Mouse (Mus musculus): Measurements from ENCODE around the gene Mtmr14. TPM values are rescaled to one million over a fixed set of nuclear protein-coding genes. Genes with fewer than 3 reads are reported as not detected.

The Mtmr14 gene
- polyA plus RNA-seq, 1 experiment from 2014 or later: 28.8 TPM

GRCm38 (mm10) chr6:113286316-113286715 lies 48.7 kb downstream of the Mtmr14 start:
- no peak for ATAC-seq
- 77% methylated on average over 1 of the region's 1 CpGs for WGBS

DNA sequence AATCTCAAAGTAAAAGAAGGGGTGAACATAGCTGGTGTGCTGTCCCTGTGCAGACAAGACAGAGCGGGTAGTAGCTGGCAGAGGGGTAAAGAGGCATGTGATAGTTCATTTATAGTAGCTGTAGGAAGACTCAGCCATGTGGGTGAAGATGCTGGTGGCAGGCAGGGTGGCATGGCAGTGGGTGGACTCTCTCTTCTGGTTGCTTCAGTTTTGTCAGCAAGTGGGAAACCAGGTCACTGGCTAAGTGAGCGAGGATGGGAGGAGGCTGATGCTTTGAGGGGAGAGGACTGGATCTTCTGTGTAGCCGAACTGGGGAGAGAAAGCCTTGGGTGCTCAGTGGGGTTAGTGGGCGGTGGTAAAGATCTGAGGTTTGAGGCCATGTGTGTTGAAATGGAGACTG lies 49.6 kb downstream of the Mtmr14 start:
- H3K27me3 ChIP-seq (replicated peaks; ENCODE audit: control insufficient read depth, insufficient read depth, low read length): peaks cover 20% of the 10 kb centered on the region
- WGBS: 64% methylated on average over 4 of the region's 4 CpGs

More at GRCm38 (mm10) chr6:113286316-113286715, 48.7 kb downstream of the Mtmr14 start:
- H3K9ac ChIP-seq (ENCODE audit: low read depth, low read length): no peak overlapping the region
- no peak overlapping the region for H3K27ac ChIP-seq (ENCODE audit: low read length)
- no peaks in the 10 kb centered on the region; the same call in 1 of the 2 replicates for H3K4me1 ChIP-seq (ENCODE audit: control insufficient read depth, insufficient read depth, low read length)
- H3K9me3 ChIP-seq (ENCODE audit: control insufficient read depth, low read length): no peaks in the 10 kb centered on the region
- no peak overlapping the region for H3K4me2 ChIP-seq (ENCODE audit: low read depth, low read length)
- H3K27me3 ChIP-seq (replicated peaks; ENCODE audit: control insufficient read depth, insufficient read depth, low read length): peaks cover 26% of the 10 kb centered on the region
- no peak overlapping the region for H3K4me3 ChIP-seq (ENCODE audit: low read length)
- no peaks in the 10 kb centered on the region for H3K36me3 ChIP-seq (ENCODE audit: control insufficient read depth, insufficient read depth, low read length)

GRCm38 (mm10) chr6:113289346-113289745 lies 51.7 kb downstream of the Mtmr14 start:
- 89% methylated on average over 15 of the region's 15 CpGs for WGBS
- H3K4me3 ChIP-seq (ENCODE audit: low read length): no peak overlapping the region
- ATAC-seq: no peak
- H3K4me1 ChIP-seq (ENCODE audit: control insufficient read depth, insufficient read depth, low read length): no peaks in the 10 kb centered on the region
- H3K9ac ChIP-seq (ENCODE audit: low read depth, low read length): no peak overlapping the region
- peaks cover 2% of the 10 kb centered on the region; the same call in 1 of the 2 replicates for H3K27me3 ChIP-seq (replicated peaks; ENCODE audit: control insufficient read depth, insufficient read depth, low read length)
- H3K4me2 ChIP-seq (ENCODE audit: low read depth, low read length): no peak overlapping the region
- H3K9me3 ChIP-seq (ENCODE audit: control insufficient read depth, low read length): no peaks in the 10 kb centered on the region
- H3K27ac ChIP-seq (ENCODE audit: low read length): no peak overlapping the region
- H3K36me3 ChIP-seq (ENCODE audit: control insufficient read depth, insufficient read depth, low read length): no peaks in the 10 kb centered on the region

More for the DNA sequence above, 49.6 kb downstream of the Mtmr14 start:
- Histone ChIP-seq H3K27ac (ENCODE audit: low read length) (no peak overlapping the region), H3K36me3 (ENCODE audit: control insufficient read depth, insufficient read depth, low read length) (no peaks in the 10 kb centered on the region), H3K4me3 (ENCODE audit: low read length) (no peak overlapping the region), H3K9ac (ENCODE audit: low read depth, low read length) (no peak overlapping the region), H3K4me2 (ENCODE audit: low read depth, low read length) (no peak overlapping the region), H3K4me1 (ENCODE audit: control insufficient read depth, insufficient read depth, low read length) (no peaks in the 10 kb centered on the region), H3K9me3 (ENCODE audit: control insufficient read depth, low read length) (no peaks in the 10 kb centered on the region)
- no peak for ATAC-seq

DNA sequence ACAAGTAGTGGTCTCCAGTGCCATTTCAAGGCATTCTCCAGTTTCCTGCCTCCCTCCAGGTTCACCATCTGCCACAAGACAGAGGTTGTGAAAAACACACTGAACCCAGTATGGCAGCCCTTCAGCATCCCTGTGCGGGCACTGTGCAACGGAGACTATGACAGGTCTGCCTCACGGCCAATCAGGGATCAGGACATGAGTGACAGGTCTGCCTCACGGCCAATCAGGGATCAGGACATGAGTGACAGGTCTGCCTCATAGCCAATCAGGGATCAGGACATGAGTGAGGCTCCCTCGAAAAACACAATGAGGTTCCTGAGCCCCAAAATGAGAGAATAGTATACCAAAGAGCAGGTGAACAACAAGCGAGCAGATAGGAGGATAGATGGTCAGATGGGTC lies 52.7 kb downstream of the Mtmr14 start:
- no peaks in the 10 kb centered on the region for H3K36me3 ChIP-seq (ENCODE audit: control insufficient read depth, insufficient read depth, low read length)
- WGBS: 74% methylated on average over 6 of the region's 6 CpGs
- no peak overlapping the region for H3K27ac ChIP-seq (ENCODE audit: low read length)
- ATAC-seq: no peak
- no peaks in the 10 kb centered on the region for H3K27me3 ChIP-seq (replicated peaks; ENCODE audit: control insufficient read depth, insufficient read depth, low read length)
- H3K9ac ChIP-seq (ENCODE audit: low read depth, low read length): no peak overlapping the region
- H3K9me3 ChIP-seq (ENCODE audit: control insufficient read depth, low read length): no peaks in the 10 kb centered on the region
- no peaks in the 10 kb centered on the region for H3K4me1 ChIP-seq (ENCODE audit: control insufficient read depth, insufficient read depth, low read length)
- H3K4me2 ChIP-seq (ENCODE audit: low read depth, low read length): no peak overlapping the region
- no peak overlapping the region for H3K4me3 ChIP-seq (ENCODE audit: low read length)

DNA sequence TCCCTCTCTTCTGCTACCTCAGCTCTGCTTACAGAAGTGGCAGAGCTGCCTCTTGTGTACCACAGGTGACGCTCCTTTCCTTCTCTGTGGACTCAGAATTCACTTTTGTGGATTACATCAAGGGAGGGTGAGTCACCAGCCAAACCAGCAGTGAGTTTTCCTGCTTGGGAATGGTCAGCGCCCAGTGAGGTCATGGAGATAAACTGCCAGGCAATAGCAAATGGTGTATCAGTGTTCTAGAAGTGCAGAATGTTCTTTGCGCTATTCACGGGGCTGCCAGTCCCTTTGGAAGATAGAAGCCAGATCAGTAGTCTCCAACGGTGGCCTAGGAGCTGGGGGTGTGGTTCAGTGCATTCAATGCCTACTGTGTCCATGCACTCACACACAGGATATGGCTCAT lies 55.3 kb downstream of the Mtmr14 start:
- WGBS: 61% methylated on average over 5 of the region's 5 CpGs
- no peak for ATAC-seq
- Histone ChIP-seq H3K9ac (ENCODE audit: low read depth, low read length) (no peak overlapping the region), H3K36me3 (ENCODE audit: control insufficient read depth, insufficient read depth, low read length) (no peaks in the 10 kb centered on the region), H3K4me1 (ENCODE audit: control insufficient read depth, insufficient read depth, low read length) (no peaks in the 10 kb centered on the region), H3K9me3 (ENCODE audit: control insufficient read depth, low read length) (no peaks in the 10 kb centered on the region), H3K27ac (ENCODE audit: low read length) (no peak overlapping the region), H3K4me3 (ENCODE audit: low read length) (no peak overlapping the region), H3K4me2 (ENCODE audit: low read depth, low read length) (no peak overlapping the region), H3K27me3 (replicated peaks; ENCODE audit: control insufficient read depth, insufficient read depth, low read length) (no peaks in the 10 kb centered on the region)

GRCm38 (mm10) chr6:113296046-113296445 lies 58.4 kb downstream of the Mtmr14 start:
- Histone ChIP-seq H3K36me3 (ENCODE audit: control insufficient read depth, insufficient read depth, low read length) (no peaks in the 10 kb centered on the region), H3K4me1 (ENCODE audit: control insufficient read depth, insufficient read depth, low read length) (no peaks in the 10 kb centered on the region), H3K9me3 (ENCODE audit: control insufficient read depth, low read length) (no peaks in the 10 kb centered on the region), H3K4me3 (ENCODE audit: low read length) (no peak overlapping the region), H3K27me3 (replicated peaks; ENCODE audit: control insufficient read depth, insufficient read depth, low read length) (no peaks in the 10 kb centered on the region), H3K4me2 (ENCODE audit: low read depth, low read length) (no peak overlapping the region), H3K27ac (ENCODE audit: low read length) (no peak overlapping the region), H3K9ac (ENCODE audit: low read depth, low read length) (no peak overlapping the region)
- no peak for ATAC-seq
- WGBS: 79% methylated on average over 2 of the region's 2 CpGs

GRCm38 (mm10) chr6:113296639-113297038 lies 59.0 kb downstream of the Mtmr14 start:
- no peaks in the 10 kb centered on the region for H3K4me1 ChIP-seq (ENCODE audit: control insufficient read depth, insufficient read depth, low read length)
- no peak for ATAC-seq
- 65% methylated on average over 4 of the region's 4 CpGs for WGBS

DNA sequence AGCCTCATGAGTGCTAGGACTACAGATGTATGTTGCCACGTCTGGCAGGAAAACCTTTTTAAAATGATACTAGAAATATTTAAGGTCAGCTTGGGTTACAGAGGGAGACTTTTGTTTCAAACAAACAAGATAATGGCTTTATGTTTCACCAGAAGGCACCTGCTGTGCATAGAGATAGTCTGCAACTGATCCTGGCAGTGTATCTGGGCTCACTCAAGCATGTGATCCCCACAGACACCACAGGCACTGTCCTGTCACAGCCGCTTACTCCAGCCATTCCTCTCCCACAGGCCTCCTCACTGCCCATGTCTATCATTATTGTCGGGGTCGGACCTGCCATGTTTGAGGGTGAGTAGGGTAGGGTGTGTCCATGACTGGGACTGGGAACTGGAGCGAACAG lies 63.7 kb downstream of the Mtmr14 start:
- no peak overlapping the region for H3K9ac ChIP-seq (ENCODE audit: low read depth, low read length)
- no peaks in the 10 kb centered on the region; the same call in 1 of the 2 replicates for H3K4me1 ChIP-seq (ENCODE audit: control insufficient read depth, insufficient read depth, low read length)
- H3K4me3 ChIP-seq (ENCODE audit: low read length): no peak overlapping the region
- H3K36me3 ChIP-seq (ENCODE audit: control insufficient read depth, insufficient read depth, low read length): no peaks in the 10 kb centered on the region
- H3K27me3 ChIP-seq (replicated peaks; ENCODE audit: control insufficient read depth, insufficient read depth, low read length): no peaks in the 10 kb centered on the region
- no peak overlapping the region for H3K4me2 ChIP-seq (ENCODE audit: low read depth, low read length)
- no peak for ATAC-seq
- H3K9me3 ChIP-seq (ENCODE audit: control insufficient read depth, low read length): no peaks in the 10 kb centered on the region
- 76% methylated on average over 5 of the region's 5 CpGs for WGBS
- H3K27ac ChIP-seq (ENCODE audit: low read length): no peak overlapping the region

More at GRCm38 (mm10) chr6:113296639-113297038, 59.0 kb downstream of the Mtmr14 start:
- H3K9me3 ChIP-seq (ENCODE audit: control insufficient read depth, low read length): no peaks in the 10 kb centered on the region
- H3K36me3 ChIP-seq (ENCODE audit: control insufficient read depth, insufficient read depth, low read length): no peaks in the 10 kb centered on the region
- no peaks in the 10 kb centered on the region for H3K27me3 ChIP-seq (replicated peaks; ENCODE audit: control insufficient read depth, insufficient read depth, low read length)
- H3K4me2 ChIP-seq (ENCODE audit: low read depth, low read length): no peak overlapping the region
- H3K27ac ChIP-seq (ENCODE audit: low read length): no peak overlapping the region
- no peak overlapping the region for H3K4me3 ChIP-seq (ENCODE audit: low read length)
- H3K9ac ChIP-seq (ENCODE audit: low read depth, low read length): no peak overlapping the region

- no peak for ATAC-seq
- no peak overlapping the region for H3K9ac ChIP-seq (ENCODE audit: low read depth, low read length)
- H3K36me3 ChIP-seq (ENCODE audit: control insufficient read depth, insufficient read depth, low read length): no peaks in the 10 kb centered on the region
- H3K9me3 ChIP-seq (ENCODE audit: control insufficient read depth, low read length): no peaks in the 10 kb centered on the region
- H3K4me1 ChIP-seq (ENCODE audit: control insufficient read depth, insufficient read depth, low read length): no peaks in the 10 kb centered on the region; the same call in 1 of the 2 replicates
- H3K27ac ChIP-seq (ENCODE audit: low read length): no peak overlapping the region
- no peak overlapping the region for H3K4me3 ChIP-seq (ENCODE audit: low read length)
- 21% methylated on average over 3 of the region's 3 CpGs for WGBS
- no peak overlapping the region for H3K4me2 ChIP-seq (ENCODE audit: low read depth, low read length)
- no peaks in the 10 kb centered on the region for H3K27me3 ChIP-seq (replicated peaks; ENCODE audit: control insufficient read depth, insufficient read depth, low read length)
Measured at GRCm38 (mm10) chr6:113302258-113302657, 64.6 kb downstream of the Mtmr14 start.

DNA sequence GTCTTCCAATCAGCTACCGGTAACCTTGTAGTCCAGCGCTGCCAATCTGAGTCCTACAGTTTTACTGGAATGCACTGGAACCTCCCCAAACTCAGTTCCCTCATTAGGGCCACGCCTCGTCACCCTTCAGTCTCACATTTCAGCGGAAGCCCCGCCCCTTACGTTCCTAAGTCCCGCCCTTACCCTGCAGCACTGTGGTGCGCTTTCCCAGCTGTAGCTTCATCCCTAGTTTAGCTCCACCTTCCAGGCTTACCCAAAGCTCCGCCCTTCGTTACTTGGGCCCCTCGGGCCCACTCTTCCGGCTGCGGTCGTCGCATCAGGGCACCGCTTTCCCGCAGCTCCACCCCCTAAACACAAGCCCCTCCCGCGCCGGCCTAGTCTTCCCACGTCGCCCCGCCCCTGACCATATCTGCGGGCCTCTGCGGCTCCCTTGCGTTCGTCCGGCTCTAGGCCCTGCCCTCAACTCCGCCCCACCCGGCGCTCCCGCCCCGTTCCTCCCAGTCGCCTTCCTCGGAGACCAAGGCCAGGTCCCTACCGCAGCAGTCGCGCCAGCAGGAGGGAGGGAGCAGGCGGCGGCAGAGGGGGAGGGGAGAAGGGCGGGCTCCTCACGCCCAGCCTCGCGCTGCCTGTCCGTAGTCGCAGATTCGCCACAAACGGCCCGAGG lies 68.8 kb downstream of the Mtmr14 start:
- Histone ChIP-seq H3K4me3 (ENCODE audit: low read length) (peak overlapping the region; percentile 99), H3K9me3 (ENCODE audit: control insufficient read depth, low read length) (no peaks in the 10 kb centered on the region), H3K9ac (ENCODE audit: low read depth, low read length) (peak overlapping the region; percentile 97), H3K27ac (ENCODE audit: low read length) (peak overlapping the region; percentile 99), H3K4me2 (ENCODE audit: low read depth, low read length) (peak overlapping the region; percentile 90), H3K4me1 (ENCODE audit: control insufficient read depth, insufficient read depth, low read length) (peaks cover 6% of the 10 kb centered on the region), H3K36me3 (ENCODE audit: control insufficient read depth, insufficient read depth, low read length) (no peaks in the 10 kb centered on the region), H3K27me3 (replicated peaks; ENCODE audit: control insufficient read depth, insufficient read depth, low read length) (no peaks in the 10 kb centered on the region)
- WGBS: under 1% methylated on average over 50 of the region's 50 CpGs
- peak; percentile 99 for ATAC-seq

All from intestine, embryonic 16.5 days (tissue).